In the genomic region with DNA sequence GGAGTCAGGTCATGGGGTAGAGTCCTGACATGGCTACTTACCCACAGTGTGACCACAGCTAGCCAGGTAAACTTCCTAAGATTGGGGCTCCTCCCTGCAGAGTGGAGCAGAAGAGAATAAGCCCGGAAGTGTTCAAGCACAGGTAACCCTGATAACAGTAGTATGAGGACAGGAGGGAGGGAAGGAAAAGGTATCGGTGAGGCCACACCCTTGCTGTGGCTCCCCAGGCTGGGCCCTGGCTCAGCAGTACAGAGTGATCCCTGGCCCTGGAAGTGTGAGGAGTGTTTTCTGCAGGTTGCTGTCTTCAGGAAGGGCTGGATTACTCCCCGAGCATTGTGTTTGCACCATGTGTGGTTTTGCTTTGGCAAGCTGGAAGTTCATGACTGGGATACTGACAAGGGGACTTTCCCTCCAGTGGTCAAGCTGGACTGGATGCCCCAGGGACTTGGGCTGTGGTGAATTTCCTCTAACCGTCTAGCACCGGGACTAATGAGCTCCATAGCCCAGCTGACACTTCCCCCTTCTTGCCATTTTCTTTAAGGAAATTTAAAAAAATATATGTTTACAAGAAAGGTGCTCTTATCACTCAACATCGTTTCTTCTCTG, we compare ENCODE assay signal across 22 mouse cellular contexts.
DNase-seq lines count a peak whose midpoint lies in the region; ATAC-seq and TF ChIP-seq lines count a peak whose summit lies in the region.
"Had no signal": no experiment of that assay in that cellular context is flagged by ENCODE, and none has a peak within 500 bp of the region (broad histone marks: within the 10 kb centered on the region; RNA-seq: fewer than 3 reads in every experiment).

No protein-coding gene starts in this region.

- peak; percentile 31 for ATAC-seq in Patski
- ATAC-seq in stomach, embryonic 15.5 days (ENCODE audit: insufficient read depth, low FRiP score, low read depth), result peak; percentile 63
- ATAC-seq: forebrain, embryonic 16.5 days; lung, postnatal 0 days had no signal

- WGBS in stomach, embryonic 15.5 days, result 58% methylated on average over 6 of the region's 6 CpGs
- 80% methylated on average over 6 of the region's 6 CpGs for WGBS in thymus, adult 2 months

- no peak overlapping the region for H3K4me2 ChIP-seq in stomach, embryonic 15.5 days
- H3K4me2 ChIP-seq: heart, embryonic 13.5 days; hindbrain, embryonic 12.5 days; limb, embryonic 13.5 days; liver, embryonic 15.5 days had no signal

- peak overlapping the region; percentile 20; the same call in 1 of the 2 replicates for H3K27ac ChIP-seq in gastrocnemius, adult 2 months
- no peak overlapping the region for H3K27ac ChIP-seq in stomach, embryonic 15.5 days
- no peak overlapping the region for H3K27ac ChIP-seq in thymus, adult 2 months (ENCODE audit: control insufficient read depth, insufficient read depth, low read length)
- H3K27ac ChIP-seq: heart, embryonic 13.5 days; hindbrain, embryonic 12.5 days; limb, embryonic 13.5 days; liver, embryonic 15.5 days had no signal

- H3K27me3 ChIP-seq in Patski, result no peaks in the 10 kb centered on the region
- H3K27me3 ChIP-seq in stomach, embryonic 15.5 days (replicated peaks), result no peaks in the 10 kb centered on the region
- H3K27me3 ChIP-seq in thymus, adult 2 months (ENCODE audit: control insufficient read depth, insufficient read depth, low read length), result no peaks in the 10 kb centered on the region
- H3K27me3 ChIP-seq: hindbrain, embryonic 12.5 days; limb, embryonic 13.5 days; liver, embryonic 15.5 days had no signal

- H3K36me3 ChIP-seq in stomach, embryonic 15.5 days, result no peaks in the 10 kb centered on the region
- no peaks in the 10 kb centered on the region for H3K36me3 ChIP-seq in thymus, adult 2 months (ENCODE audit: control insufficient read depth, insufficient read depth, low read length)
- H3K36me3 ChIP-seq: heart, embryonic 13.5 days; hindbrain, embryonic 12.5 days; limb, embryonic 13.5 days; liver, embryonic 15.5 days had no signal

- POLR2A ChIA-PET in Patski (lab: Charles Lee), result interaction anchor here (1.0 to 1.1 kb wide), 3 partner anchors 104 to 106 kb away, joined by 4 to 5 read pairs (median 5); partner anchors contain the start of gene Gadd45a

- H3K9ac ChIP-seq in stomach, embryonic 15.5 days, result no peak overlapping the region
- H3K9ac ChIP-seq: heart, embryonic 13.5 days; hindbrain, embryonic 12.5 days; limb, embryonic 13.5 days; liver, embryonic 15.5 days had no signal

- peak; percentile 24 for DNase-seq in gastrocnemius, adult 2 months
- no peak for DNase-seq in gastrocnemius, adult 18-20 months (ENCODE audit: low spot score)
- peak; percentile 47 for DNase-seq in Patski (ENCODE audit: low read depth, low spot score)
- DNase-seq in heart, postnatal 25 days (ENCODE audit: low spot score), result peak; percentile 19
- DNase-seq in thymus, adult 2 months, result no peak
- no peak for DNase-seq in embryo, embryonic 10 days (ENCODE audit: low spot score)
- DNase-seq in embryo, embryonic 11 days, result no peak
- DNase-seq: B cell, adult 2 months; cerebellum, adult 8-10 months; gastrocnemius, postnatal 10 days; kidney, adult 8-10 months; kidney, postnatal 36 days; right cerebral cortex, adult 18-20 months; thymus, postnatal 36 days had no signal

- H3K9me3 ChIP-seq in stomach, embryonic 15.5 days, result no peaks in the 10 kb centered on the region
- H3K9me3 ChIP-seq: heart, embryonic 13.5 days; hindbrain, embryonic 12.5 days; limb, embryonic 13.5 days; liver, embryonic 15.5 days had no signal

- TF ChIP-seq CTCF in gastrocnemius, adult 2 months (IDR thresholded peaks at IDR 0.05), result no peak
- no peak for TF ChIP-seq CTCF in Patski (IDR thresholded peaks at IDR 0.05)
- no peak for TF ChIP-seq CTCF in thymus, adult 2 months (IDR thresholded peaks at IDR 0.05; ENCODE audit: borderline replicate concordance, control insufficient read depth, extremely low read depth, insufficient read depth, low read length, poor library complexity)

- no peak for TF ChIP-seq POLR2A in thymus, adult 2 months (IDR thresholded peaks at IDR 0.05; ENCODE audit: control insufficient read depth, extremely low read depth, insufficient read depth, low read length, poor library complexity)

- in situ Hi-C loops in Patski (cut with MboI; ENCODE audit: low pct_unique_long_range_greater_than_20kb), result loop anchor here (5.0 kb wide), 1 partner anchor 103 kb away; the partner anchor contains the start of gene Gadd45a

- CTCF ChIA-PET in Patski (lab: Charles Lee), result interaction anchor here (1.3 to 6.2 kb wide), 8 partner anchors 10 to 184 kb away, joined by 3 to 48 read pairs (median 6); partner anchors contain the start of gene Gadd45a

- peaks cover 7% of the 10 kb centered on the region; the same call in 1 of the 2 replicates for H3K4me1 ChIP-seq in stomach, embryonic 15.5 days
- no peaks in the 10 kb centered on the region for H3K4me1 ChIP-seq in thymus, adult 2 months (replicated peaks; ENCODE audit: control insufficient read depth, insufficient read depth, low read length)
- H3K4me1 ChIP-seq: hindbrain, embryonic 12.5 days had no signal

- intact Hi-C loops in gastrocnemius, adult 2 months (cut with DNase I), result no loop called here
- intact Hi-C loops in heart, postnatal 25 days (cut with DNase I), result no loop called here

- no peak overlapping the region for H3K4me3 ChIP-seq in gastrocnemius, adult 2 months
- no peak overlapping the region for H3K4me3 ChIP-seq in stomach, embryonic 15.5 days (replicated peaks)
- no peak overlapping the region for H3K4me3 ChIP-seq in thymus, adult 2 months (ENCODE audit: control insufficient read depth, insufficient read depth, low read length)
- H3K4me3 ChIP-seq: erythroblast, embryonic 14.5 days; heart, embryonic 13.5 days; hindbrain, embryonic 12.5 days; limb, embryonic 13.5 days; liver, embryonic 15.5 days had no signal

Comparison
In these comparisons a context has a peak if more than half of its experiments do, and no peak if none do; other contexts are left out.
1. DNase-seq: peak in gastrocnemius, adult 2 months (single experiment), Patski (single experiment) and heart, postnatal 25 days (single experiment); none in gastrocnemius, adult 18-20 months (single experiment), thymus, adult 2 months (single experiment), embryo, embryonic 10 days (single experiment) and embryo, embryonic 11 days (single experiment).